Mouse (Mus musculus) midbrain, embryonic 16.5 days (tissue): ENCODE results near the gene Pcare. TPM values are rescaled to one million over a fixed set of nuclear protein-coding genes. Genes with fewer than 3 reads are reported as not detected.

Experiments
- ATAC-seq: fragments of 200-750 bp; cut with Nextera tagmentation; 2 replicates; pipeline ENCODE4 v1.8.0; 2017; ENCODE audit warnings: moderate TSS enrichment
- H3K27ac ChIP-seq: fragments of 300-500 bp; sonication (generic); 2 replicates; pipeline ENCODE4 v1.5.1; 2014; ENCODE audit warnings: mild to moderate bottlenecking, low read length, mixed read lengths
- H3K27me3 ChIP-seq: fragments of 300-500 bp; sonication (generic); 2 replicates; pipeline ENCODE4 v1.6.1; 2014; ENCODE audit warnings: low read depth, low read length, mixed read lengths; ENCODE audit not compliant: control insufficient read depth, insufficient read depth
- H3K36me3 ChIP-seq: fragments of 300-500 bp; sonication (generic); 2 replicates; pipeline ENCODE4 v1.6.1; 2014; ENCODE audit warnings: mild to moderate bottlenecking, low read length, moderate library complexity, mixed read lengths; ENCODE audit not compliant: control insufficient read depth, insufficient read depth
- H3K4me1 ChIP-seq: fragments of 300-500 bp; sonication (generic); 2 replicates; pipeline ENCODE4 v1.6.1; 2014; ENCODE audit warnings: mild to moderate bottlenecking, low read length, mixed read lengths; ENCODE audit not compliant: control insufficient read depth, insufficient read depth
- H3K4me2 ChIP-seq: fragments of 300-500 bp; sonication (generic); 2 replicates; pipeline ENCODE4 v1.6.1; 2014; ENCODE audit warnings: mild to moderate bottlenecking, low read length, mixed read lengths
- H3K4me3 ChIP-seq: fragments of 300-500 bp; sonication (generic); 2 replicates; pipeline ENCODE4 v1.5.1; 2014; ENCODE audit warnings: low read depth, mild to moderate bottlenecking, low read length, moderate library complexity, mixed read lengths
- H3K9ac ChIP-seq: fragments of 300-500 bp; sonication (generic); 2 replicates; pipeline ENCODE4 v1.6.1; 2014; ENCODE audit warnings: low read depth, low read length, mixed read lengths
- H3K9me3 ChIP-seq: fragments of 300-500 bp; sonication (generic); replicated peaks from 2 replicates; pipeline ENCODE4 v1.6.1; 2014; ENCODE audit warnings: mild to moderate bottlenecking, low read length, mixed read lengths; ENCODE audit not compliant: control insufficient read depth, poor library complexity, severe bottlenecking
- WGBS: fragments of 180-500 bp; shearing (Covaris S2); extraction: QIAGEN DNeasy Blood & Tissue Kit; methylation state at CpG from one replicate; pipeline ENCODE4 v1.1.7; 2014; 5-methylcytosine and 5-hydroxymethylcytosine counted together
- polyA plus RNA-seq: library from polyadenylated mRNA; unstranded; fragments of >200 nt; fragmentation: Nextera tagmentation; extraction: Ambion mirVana; gene quantifications from 2 replicates; pipeline ENCODE4 v1.2.1, GENCODE M21; 2015

The Pcare gene
- polyA plus RNA-seq, 1 experiment from 2014 or later = not detected

DNA sequence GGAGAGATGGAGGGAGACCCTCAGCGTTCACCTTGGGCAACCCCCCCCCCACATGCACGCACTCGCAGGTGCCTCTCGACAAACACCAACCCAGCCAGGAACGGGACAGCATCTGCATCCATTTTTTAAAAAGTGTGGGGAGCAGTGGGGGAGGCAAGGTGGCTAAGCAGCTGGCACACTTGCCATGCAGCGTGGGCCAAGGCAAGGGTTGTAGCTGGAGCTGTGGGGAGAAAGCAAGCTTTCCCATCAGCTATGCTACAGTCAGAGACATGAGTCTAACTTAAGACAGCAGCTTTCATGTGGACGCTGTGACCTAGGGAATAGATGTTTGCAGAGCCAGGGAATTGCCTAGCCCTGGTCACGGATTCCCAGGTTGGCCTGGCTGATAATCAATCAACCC, 57.5 kb downstream of the Pcare start:
- no peak overlapping the region for H3K27ac ChIP-seq
- 91% methylated on average over 8 of the region's 8 CpGs for WGBS
- H3K4me3 ChIP-seq = no peak overlapping the region

DNA sequence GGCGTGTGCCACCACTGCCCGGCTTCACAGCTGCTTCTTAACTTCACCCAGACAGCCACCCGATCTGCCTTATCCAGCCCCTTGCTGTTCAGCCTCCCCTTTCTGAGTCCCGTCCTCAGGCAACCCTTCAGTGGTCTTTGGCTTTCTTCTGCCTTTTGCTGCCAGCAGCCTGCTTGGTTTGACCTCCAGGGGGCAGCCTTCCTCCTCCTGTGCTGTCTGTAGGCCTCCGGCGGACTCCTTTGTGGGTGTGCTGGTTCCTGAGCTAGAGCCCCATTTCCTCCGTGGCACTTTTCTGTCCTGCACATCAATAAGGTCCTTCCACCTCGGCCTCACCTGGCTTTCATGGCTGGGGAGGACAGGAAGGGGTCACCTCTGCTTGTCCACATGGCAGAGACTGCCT, 58.9 kb downstream of the Pcare start:
- Histone ChIP-seq H3K27me3 (no peaks in the 10 kb centered on the region), H3K4me2 (no peak overlapping the region), H3K9ac (no peak overlapping the region), H3K27ac (no peak overlapping the region), H3K9me3 (no peaks in the 10 kb centered on the region; the same call in 1 of the 2 replicates), H3K4me1 (peaks cover 13% of the 10 kb centered on the region), H3K4me3 (no peak overlapping the region), H3K36me3 (no peaks in the 10 kb centered on the region)
- 54% methylated on average over 8 of the region's 8 CpGs for WGBS
- no peak for ATAC-seq

More for the DNA sequence above, 57.5 kb downstream of the Pcare start:
- Histone ChIP-seq H3K4me1 (peaks cover 13% of the 10 kb centered on the region), H3K36me3 (no peaks in the 10 kb centered on the region), H3K4me2 (no peak overlapping the region), H3K9ac (no peak overlapping the region), H3K9me3 (no peaks in the 10 kb centered on the region), H3K27me3 (no peaks in the 10 kb centered on the region)
- no peak for ATAC-seq

Other genes with a start within 250 kb of the Pcare start
- 4.4 and 5.6 TPM in 2 replicates for gene Ndc80, start 226.0 kb downstream of the Pcare start, polyA plus RNA-seq
- 1.4 and 1.9 TPM in 2 replicates for gene Spdya, start 200.8 kb downstream of the Pcare start, polyA plus RNA-seq
- 50.3 and 51.2 TPM in 2 replicates for gene Wdr43, start 137.0 kb downstream of the Pcare start, polyA plus RNA-seq
- gene Togaram2, start 79.6 kb downstream of the Pcare start, polyA plus RNA-seq = 0.76 and 1.5 TPM in 2 replicates
- 13.1 and 14.7 TPM in 2 replicates for gene Clip4, start 15.6 kb upstream of the Pcare start, polyA plus RNA-seq